Mouse (Mus musculus) MEL (cell line): ENCODE results near the gene D16Ertd472e. TPM values are rescaled to one million over a fixed set of nuclear protein-coding genes. Genes with fewer than 3 reads are reported as not detected.

Experiments used
- DNase-seq: peaks from one replicate; pipeline ENCODE4 v3.0.0; 2011; ENCODE audit warnings: low read depth, low spot score
- H3K27ac ChIP-seq: 2 replicates; pipeline ENCODE4 v1.5.1; 2012; ENCODE audit warnings: low read depth, mild to moderate bottlenecking, control low read depth, low read length, moderate library complexity; ENCODE audit not compliant: control insufficient read depth
- H3K27me3 ChIP-seq, 2 experiments: fragments of 150-350 bp in 1 of 2; sonication (generic) in 1 of 2; 2 replicates each; pipeline ENCODE4 v1.6.1; 2012; ENCODE audit warnings: low read length in 2 of 2, mild to moderate bottlenecking in 2 of 2, improper control_type of control experiment in 1 of 2, moderate library complexity in 1 of 2; ENCODE audit not compliant: insufficient read depth in 2 of 2, control insufficient read depth in 1 of 2
- H3K36me3 ChIP-seq, 2 experiments: 2 replicates each; pipeline ENCODE4 v1.6.1; 2012 to 2014; ENCODE audit warnings: low read length in 2 of 2, improper control_type of control experiment in 1 of 2, inconsistent platforms in 1 of 2, mild to moderate bottlenecking in 1 of 2; ENCODE audit not compliant: insufficient read depth in 2 of 2, control insufficient read depth in 1 of 2
- H3K4me1 ChIP-seq, 2 experiments: fragments of 150-350 bp in 1 of 2; sonication (generic) in 1 of 2; 2 replicates each; pipeline ENCODE4 v1.6.1; 2012; ENCODE audit warnings: low read length in 2 of 2, improper control_type of control experiment in 1 of 2, mild to moderate bottlenecking in 1 of 2; ENCODE audit not compliant: insufficient read depth in 2 of 2, control insufficient read depth in 1 of 2
- H3K4me3 ChIP-seq, 2 experiments: fragments of 150-350 bp in 1 of 2; sonication (generic) in 1 of 2; 2 replicates each; pipeline ENCODE4 v1.5.1; 2012; ENCODE audit warnings: low read depth in 2 of 2, low read length in 2 of 2, mild to moderate bottlenecking in 2 of 2, moderate library complexity in 2 of 2, control low read depth in 1 of 2, improper control_type of control experiment in 1 of 2; ENCODE audit not compliant: control insufficient read depth in 1 of 2, insufficient read depth in 1 of 2
- H3K79me2 ChIP-seq: 2 replicates; pipeline ENCODE4 v1.6.1; 2012; ENCODE audit warnings: mild to moderate bottlenecking, low read length, moderate library complexity; ENCODE audit not compliant: control insufficient read depth, poor library complexity, insufficient read depth
- H3K9ac ChIP-seq: 2 replicates; pipeline ENCODE4 v1.6.1; 2012; ENCODE audit warnings: low read depth, mild to moderate bottlenecking, control low read depth, low read length, moderate library complexity; ENCODE audit not compliant: control insufficient read depth, poor library complexity, severe bottlenecking
- H3K9me3 ChIP-seq: fragments of 150-350 bp; sonication (generic); replicated peaks from 2 replicates; pipeline ENCODE4 v1.6.1; 2012; ENCODE audit warnings: mild to moderate bottlenecking, low read length, improper control_type of control experiment, moderate library complexity; ENCODE audit not compliant: insufficient read depth
- BHLHE40 ChIP-seq: IDR thresholded peaks from 2 replicates; pipeline ENCODE4 v1.6.1; 2012; ENCODE audit warnings: low read depth, mild to moderate bottlenecking, inconsistent platforms, low read length, improper control_type of control experiment, borderline replicate concordance
- ETS1 ChIP-seq: IDR thresholded peaks from 2 replicates; pipeline ENCODE4 v1.6.1; 2012; ENCODE audit warnings: low read depth, mild to moderate bottlenecking, inconsistent platforms, low read length, improper control_type of control experiment, moderate library complexity
- GATA1 ChIP-seq: IDR thresholded peaks from 2 replicates; pipeline ENCODE4 v1.6.1; 2011; ENCODE audit warnings: low read depth, low read length, improper control_type of control experiment
- MAFK ChIP-seq: IDR thresholded peaks from 2 replicates; pipeline ENCODE4 v1.6.1; 2011; ENCODE audit warnings: low read depth, mild to moderate bottlenecking, low read length, improper control_type of control experiment, borderline replicate concordance
- MAX ChIP-seq: IDR thresholded peaks from 2 replicates; pipeline ENCODE4 v1.6.1; 2011; ENCODE audit warnings: low read length, improper control_type of control experiment
- MYC ChIP-seq: IDR thresholded peaks from 2 replicates; pipeline ENCODE4 v1.6.1; 2011; ENCODE audit warnings: low read depth, mild to moderate bottlenecking, low read length, improper control_type of control experiment, moderate library complexity
- NELFE ChIP-seq: IDR thresholded peaks from 2 replicates; pipeline ENCODE4 v1.6.1; 2011; ENCODE audit warnings: low read depth, low read length, improper control_type of control experiment
- POLR2AphosphoS2 ChIP-seq: IDR thresholded peaks from 2 replicates; pipeline ENCODE4 v1.6.1; 2011; ENCODE audit warnings: low read length, improper control_type of control experiment
- UBTF ChIP-seq: IDR thresholded peaks from 2 replicates; pipeline ENCODE4 v1.6.1; 2012; ENCODE audit warnings: low read depth, mild to moderate bottlenecking, inconsistent platforms, low read length, improper control_type of control experiment, moderate library complexity, borderline replicate concordance; ENCODE audit not compliant: insufficient read depth
- USF1 ChIP-seq: IDR thresholded peaks from 2 replicates; pipeline ENCODE4 v1.6.1; 2014; ENCODE audit warnings: low read depth, mild to moderate bottlenecking, inconsistent platforms, low read length, improper control_type of control experiment, moderate library complexity
- ZNF384 ChIP-seq: IDR thresholded peaks from 2 replicates; pipeline ENCODE4 v1.6.1; 2012; ENCODE audit warnings: low read depth, mild to moderate bottlenecking, inconsistent platforms, low read length, improper control_type of control experiment
- polyA plus RNA-seq, 2 experiments: library from polyadenylated mRNA; stranded (reverse) in 1 of 2; unstranded in 1 of 2; fragments of >175 nt in 1 of 2; fragments of >200 nt in 1 of 2; gene quantifications; 2 replicates each; pipeline versions ENCODE4 v1.2.1 to v1.2.4; 2012; ENCODE audit warnings: low replicate concordance in 2 of 2, low read depth in 1 of 2; ENCODE audit not compliant: insufficient read length in 2 of 2, insufficient read depth in 1 of 2, missing spikeins in 1 of 2
- total RNA-seq: library from RNA; depleted of rRNA; stranded (reverse); fragments of 300-350 nt; gene quantifications from 2 replicates; pipeline ENCODE4 v1.2.3, GENCODE M21; 2012

D16Ertd472e gene
- total and polyA plus RNA-seq, 3 experiments = 23.0 to 30.4 (median 23.6) TPM

DNA sequence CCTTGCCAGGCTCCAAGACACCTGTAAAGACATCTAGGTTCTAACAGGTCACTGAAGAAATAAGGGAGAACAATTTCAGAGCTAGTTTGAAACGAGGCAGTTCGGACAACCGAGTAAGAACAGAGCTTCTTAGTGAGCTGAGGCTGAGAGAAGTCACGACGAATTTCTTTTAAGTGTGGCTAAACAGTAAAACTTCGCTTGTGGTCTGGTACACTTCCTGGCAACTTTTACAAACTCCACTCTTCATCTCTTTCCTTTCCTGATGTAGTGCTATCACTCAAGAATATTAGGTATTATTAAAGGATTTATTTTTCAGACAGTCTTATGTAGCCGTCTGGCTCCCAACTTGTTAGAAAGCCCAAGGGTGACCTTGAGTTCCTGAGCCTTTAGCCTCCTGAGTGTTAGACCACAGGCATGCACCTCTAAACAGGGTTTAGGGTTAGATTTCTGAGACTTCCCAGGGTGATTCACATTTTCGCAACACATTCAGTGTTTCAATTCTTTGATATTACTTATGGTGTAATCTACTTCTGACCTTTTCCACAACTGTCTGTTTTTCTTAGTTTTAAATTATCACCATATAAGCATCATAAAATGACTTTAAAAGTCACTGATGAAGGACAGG is 38.6 kb downstream of the D16Ertd472e start:
- DNase-seq = no peak
- Histone ChIP-seq H3K36me3 (no peaks in the 10 kb centered on the region; a peak in 1 of 4 replicates), H3K4me3 (no peak overlapping the region), H3K79me2 (no peaks in the 10 kb centered on the region), H3K4me1 (no peaks in the 10 kb centered on the region), H3K27ac (no peak overlapping the region), H3K27me3 (no peaks in the 10 kb centered on the region), H3K9me3 (no peaks in the 10 kb centered on the region), H3K9ac (no peak overlapping the region)
- TF ChIP-seq ETS1 (no peak), ZNF384 (no peak), GATA1 (no peak), USF1 (no peak), POLR2AphosphoS2 (no peak), BHLHE40 (no peak), UBTF (no peak), NELFE (no peak), MAX (no peak)

- Histone ChIP-seq H3K27ac (no peak overlapping the region), H3K4me1 (no peaks in the 10 kb centered on the region), H3K4me3 (no peak overlapping the region), H3K9ac (no peak overlapping the region), H3K9me3 (no peaks in the 10 kb centered on the region), H3K27me3 (no peaks in the 10 kb centered on the region), H3K79me2 (no peaks in the 10 kb centered on the region), H3K36me3 (no peaks in the 10 kb centered on the region; a peak in 1 of 4 replicates)
- no peak for TF ChIP-seq GATA1
- DNase-seq = no peak
These were observed 39.2 kb downstream of the D16Ertd472e start for GRCm38 (mm10) chr16:78537322-78537721.

DNA sequence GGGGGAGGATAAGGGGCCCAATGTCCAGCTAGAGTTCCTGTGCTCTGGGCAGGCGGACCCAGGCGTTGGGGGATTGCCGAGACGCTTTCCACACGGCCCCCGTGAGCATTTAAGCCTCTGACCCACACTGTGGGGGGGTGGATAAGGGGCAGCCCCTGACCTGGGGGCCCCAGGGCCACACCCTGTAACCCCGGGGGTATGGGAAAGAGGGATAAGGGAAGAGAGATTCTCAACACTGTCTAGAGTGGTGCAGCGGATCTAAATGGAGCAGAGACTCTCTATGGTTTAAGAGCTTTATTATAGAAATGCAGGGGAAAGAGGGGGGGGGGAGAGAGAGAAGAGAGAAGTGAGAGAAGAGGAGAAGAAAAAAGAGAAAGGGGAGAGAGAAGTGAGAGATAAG is 42.0 kb downstream of the D16Ertd472e start:
- no peaks in the 10 kb centered on the region for H3K9me3 ChIP-seq
- no peaks in the 10 kb centered on the region for H3K79me2 ChIP-seq
- no peak for DNase-seq
- no peak overlapping the region for H3K4me3 ChIP-seq
- no peak overlapping the region for H3K27ac ChIP-seq
- no peaks in the 10 kb centered on the region for H3K27me3 ChIP-seq
- TF ChIP-seq MAFK (no peak), MYC (no peak)
- H3K4me1 ChIP-seq = no peaks in the 10 kb centered on the region
- H3K36me3 ChIP-seq = no peaks in the 10 kb centered on the region; a peak in 1 of 4 replicates
- H3K9ac ChIP-seq = no peak overlapping the region
